Mouse (Mus musculus): ENCODE data around the gene Ctss. TPM values are rescaled to one million over a fixed set of nuclear protein-coding genes. Genes with fewer than 3 reads are reported as not detected.

The Ctss gene
- polyA plus RNA-seq (2012; fragmentation: generic; extraction: Trizol): 0.02 TPM

GRCm38 (mm10) chr3:95526622-95527211, at the start of gene Ctss:
Gene Ctss (plus strand): TSS chr3:95526786.
- no peaks in the 10 kb centered on the region for H3K36me3 ChIP-seq (ENCODE audit: control insufficient read depth, insufficient read depth)
- H3K4me2 ChIP-seq (ENCODE audit: low read depth): no peak within 1 kb of the TSS
- no peaks in the 10 kb centered on the region for H3K79me2 ChIP-seq (ENCODE audit: control insufficient read depth, insufficient read depth)
- no peaks in the 10 kb centered on the region for H3K27me3 ChIP-seq (ENCODE audit: control insufficient read depth, insufficient read depth, insufficient read length)
- H3ac ChIP-seq (ENCODE audit: control insufficient read depth, insufficient read length): no peak within 1 kb of the TSS
- H3K4me3 ChIP-seq: no peak within 1 kb of the TSS
- TF ChIP-seq SRF (IDR thresholded peaks at IDR 0.05; ENCODE audit: control insufficient read depth, insufficient read length, low read depth) (no peak), REST (IDR thresholded peaks at IDR 0.05; ENCODE audit: insufficient read depth, insufficient read length) (no peak), POLR2A (IDR thresholded peaks at IDR 0.05; ENCODE audit: insufficient read length, low read depth) (no peak), MYOG (IDR thresholded peaks at IDR 0.05; ENCODE audit: control insufficient read depth in 1 of 3, insufficient read depth in 1 of 3, insufficient read length in 2 of 3, low read depth in 2 of 3) (no peak), TCF3 (IDR thresholded peaks at IDR 0.05; ENCODE audit: insufficient read length, low read depth) (no peak), MYOD1 (IDR thresholded peaks at IDR 0.05; ENCODE audit: control insufficient read depth in 1 of 3, insufficient read length in 2 of 3, low read depth in 2 of 3) (no peak), POLR2AphosphoS2 (IDR thresholded peaks at IDR 0.05; ENCODE audit: insufficient read length, low read depth) (no peak)

- no peak overlapping the region for H3ac ChIP-seq (ENCODE audit: control insufficient read depth, insufficient read length)
- no peak overlapping the region for H3K4me3 ChIP-seq
- no peaks in the 10 kb centered on the region for H3K27me3 ChIP-seq (ENCODE audit: control insufficient read depth, insufficient read depth, insufficient read length)
- no peak overlapping the region for H3K4me2 ChIP-seq (ENCODE audit: low read depth)
- H3K79me2 ChIP-seq (ENCODE audit: control insufficient read depth, insufficient read depth): no peaks in the 10 kb centered on the region
- TF ChIP-seq TCF12 (IDR thresholded peaks at IDR 0.05; ENCODE audit: insufficient read depth, poor library complexity, severe bottlenecking): no peak
- TF ChIP-seq MYOD1 (IDR thresholded peaks at IDR 0.05; ENCODE audit: control insufficient read depth in 1 of 3, insufficient read length in 2 of 3, low read depth in 2 of 3): no peak
- TF ChIP-seq MYOG (IDR thresholded peaks at IDR 0.05; ENCODE audit: control insufficient read depth in 1 of 3, insufficient read depth in 1 of 3, insufficient read length in 2 of 3, low read depth in 2 of 3): no peak
- no peak for TF ChIP-seq POLR2A (IDR thresholded peaks at IDR 0.05; ENCODE audit: insufficient read length, low read depth)
- no peak for TF ChIP-seq REST (IDR thresholded peaks at IDR 0.05; ENCODE audit: insufficient read depth, insufficient read length)
- TF ChIP-seq E2F4 (IDR thresholded peaks at IDR 0.05; ENCODE audit: insufficient read depth): no peak
- TF ChIP-seq POLR2AphosphoS2 (IDR thresholded peaks at IDR 0.05; ENCODE audit: insufficient read length, low read depth): no peak
- TF ChIP-seq CEBPB (IDR thresholded peaks at IDR 0.05; ENCODE audit: insufficient read depth, poor library complexity, severe bottlenecking): no peak
- no peak for TF ChIP-seq MAX (IDR thresholded peaks at IDR 0.05; ENCODE audit: low read depth)
- TF ChIP-seq USF1 (IDR thresholded peaks at IDR 0.05; ENCODE audit: low read depth): no peak
- no peak for TF ChIP-seq SRF (IDR thresholded peaks at IDR 0.05; ENCODE audit: control insufficient read depth, insufficient read length, low read depth)
- TF ChIP-seq TCF3 (IDR thresholded peaks at IDR 0.05; ENCODE audit: insufficient read length, low read depth): no peak
- peaks cover 71% of the 10 kb centered on the region for H3K36me3 ChIP-seq (ENCODE audit: control insufficient read depth, insufficient read depth)
These were observed 47.6 kb upstream of the Ctss start for GRCm38 (mm10) chr3:95478966-95479365.

- TF ChIP-seq CEBPB (IDR thresholded peaks at IDR 0.05; ENCODE audit: insufficient read depth, poor library complexity, severe bottlenecking): no peak
- TF ChIP-seq MYOG (IDR thresholded peaks at IDR 0.05; ENCODE audit: control insufficient read depth in 1 of 3, insufficient read depth in 1 of 3, insufficient read length in 2 of 3, low read depth in 2 of 3): no peak
- TF ChIP-seq TCF3 (IDR thresholded peaks at IDR 0.05; ENCODE audit: insufficient read length, low read depth): no peak
- TF ChIP-seq REST (IDR thresholded peaks at IDR 0.05; ENCODE audit: insufficient read depth, insufficient read length): no peak
- no peak for TF ChIP-seq TCF12 (IDR thresholded peaks at IDR 0.05; ENCODE audit: insufficient read depth, poor library complexity, severe bottlenecking)
- TF ChIP-seq POLR2A (IDR thresholded peaks at IDR 0.05; ENCODE audit: insufficient read length, low read depth): no peak
- no peak for TF ChIP-seq USF1 (IDR thresholded peaks at IDR 0.05; ENCODE audit: low read depth)
- TF ChIP-seq POLR2AphosphoS2 (IDR thresholded peaks at IDR 0.05; ENCODE audit: insufficient read length, low read depth): no peak
- no peak for TF ChIP-seq E2F4 (IDR thresholded peaks at IDR 0.05; ENCODE audit: insufficient read depth)
- TF ChIP-seq SRF (IDR thresholded peaks at IDR 0.05; ENCODE audit: control insufficient read depth, insufficient read length, low read depth): no peak
- TF ChIP-seq MYOD1 (IDR thresholded peaks at IDR 0.05; ENCODE audit: control insufficient read depth in 1 of 3, insufficient read length in 2 of 3, low read depth in 2 of 3): no peak
- TF ChIP-seq MAX (IDR thresholded peaks at IDR 0.05; ENCODE audit: low read depth): no peak
- no peak overlapping the region for H3K4me3 ChIP-seq
- H3K27me3 ChIP-seq (ENCODE audit: control insufficient read depth, insufficient read depth, insufficient read length): no peaks in the 10 kb centered on the region
- no peaks in the 10 kb centered on the region for H3K79me2 ChIP-seq (ENCODE audit: control insufficient read depth, insufficient read depth)
- no peak overlapping the region for H3ac ChIP-seq (ENCODE audit: control insufficient read depth, insufficient read length)
- peaks cover 58% of the 10 kb centered on the region for H3K36me3 ChIP-seq (ENCODE audit: control insufficient read depth, insufficient read depth)
- H3K4me2 ChIP-seq (ENCODE audit: low read depth): no peak overlapping the region
These were observed 40.2 kb upstream of the Ctss start for GRCm38 (mm10) chr3:95486421-95486820.

GRCm38 (mm10) chr3:95488679-95489078, 37.9 kb upstream of the Ctss start:
- H3K36me3 ChIP-seq (ENCODE audit: control insufficient read depth, insufficient read depth): peaks cover 71% of the 10 kb centered on the region
- H3K4me2 ChIP-seq (ENCODE audit: low read depth): no peak overlapping the region
- H3ac ChIP-seq (ENCODE audit: control insufficient read depth, insufficient read length): no peak overlapping the region
- no peak overlapping the region for H3K4me3 ChIP-seq
- H3K79me2 ChIP-seq (ENCODE audit: control insufficient read depth, insufficient read depth): no peaks in the 10 kb centered on the region
- H3K27me3 ChIP-seq (ENCODE audit: control insufficient read depth, insufficient read depth, insufficient read length): no peaks in the 10 kb centered on the region
- TF ChIP-seq SRF (IDR thresholded peaks at IDR 0.05; ENCODE audit: control insufficient read depth, insufficient read length, low read depth): no peak
- no peak for TF ChIP-seq POLR2A (IDR thresholded peaks at IDR 0.05; ENCODE audit: insufficient read length, low read depth)
- no peak for TF ChIP-seq TCF12 (IDR thresholded peaks at IDR 0.05; ENCODE audit: insufficient read depth, poor library complexity, severe bottlenecking)
- TF ChIP-seq CEBPB (IDR thresholded peaks at IDR 0.05; ENCODE audit: insufficient read depth, poor library complexity, severe bottlenecking): no peak
- TF ChIP-seq TCF3 (IDR thresholded peaks at IDR 0.05; ENCODE audit: insufficient read length, low read depth): no peak
- no peak for TF ChIP-seq MYOG (IDR thresholded peaks at IDR 0.05; ENCODE audit: control insufficient read depth in 1 of 3, insufficient read depth in 1 of 3, insufficient read length in 2 of 3, low read depth in 2 of 3)
- TF ChIP-seq USF1 (IDR thresholded peaks at IDR 0.05; ENCODE audit: low read depth): no peak
- TF ChIP-seq POLR2AphosphoS2 (IDR thresholded peaks at IDR 0.05; ENCODE audit: insufficient read length, low read depth): no peak
- TF ChIP-seq MAX (IDR thresholded peaks at IDR 0.05; ENCODE audit: low read depth): no peak
- TF ChIP-seq MYOD1 (IDR thresholded peaks at IDR 0.05; ENCODE audit: control insufficient read depth in 1 of 3, insufficient read length in 2 of 3, low read depth in 2 of 3): no peak
